Mouse (Mus musculus): Measurements from ENCODE around the gene Ncor1. TPM values are rescaled to one million over a fixed set of nuclear protein-coding genes. Genes with fewer than 3 reads are reported as not detected.

The Ncor1 gene
- polyA plus RNA-seq, 1 experiment from 2014 or later: 203 TPM

DNA sequence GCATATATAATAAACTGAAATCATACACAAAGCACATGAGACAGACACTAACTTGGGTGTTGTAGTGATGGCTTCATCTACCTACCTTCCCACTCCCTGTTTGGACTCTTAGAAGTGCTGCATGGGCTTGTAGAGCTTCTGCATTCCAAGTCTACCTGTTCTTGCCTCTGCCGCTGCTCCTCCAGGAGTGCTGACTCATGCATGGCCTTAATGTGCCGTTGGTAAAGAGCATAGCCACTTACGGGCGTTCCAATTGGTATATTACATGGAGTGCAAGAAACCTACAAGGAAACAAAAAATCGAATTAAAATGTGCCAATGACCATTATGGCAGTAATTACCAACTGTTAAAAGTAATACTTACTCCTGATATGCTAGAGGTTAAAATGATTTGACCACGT lies 91.5 kb downstream of the Ncor1 start:
- H3K9ac ChIP-seq (replicated peaks; ENCODE audit: low read depth, low read length): no peak overlapping the region
- no peak overlapping the region for H3K27ac ChIP-seq (ENCODE audit: low read depth, low read length)
- H3K4me1 ChIP-seq (ENCODE audit: control insufficient read depth, insufficient read depth, low read length): no peaks in the 10 kb centered on the region
- no peak for ATAC-seq (ENCODE audit: low read depth)
- no peaks in the 10 kb centered on the region for H3K9me3 ChIP-seq (ENCODE audit: control insufficient read depth, low read length)
- H3K4me3 ChIP-seq (ENCODE audit: low read depth, low read length): no peak overlapping the region
- 91% methylated on average over 6 of the region's 6 CpGs for WGBS
- H3K36me3 ChIP-seq (ENCODE audit: control insufficient read depth, insufficient read depth, low read length): peaks cover 8% of the 10 kb centered on the region; the same call in 1 of the 2 replicates
- no peak overlapping the region for H3K4me2 ChIP-seq (ENCODE audit: low read depth, low read length)
- H3K27me3 ChIP-seq (ENCODE audit: control insufficient read depth, insufficient read depth, low read length): no peaks in the 10 kb centered on the region

- H3K9ac ChIP-seq (replicated peaks; ENCODE audit: low read depth, low read length): no peak overlapping the region
- H3K4me2 ChIP-seq (ENCODE audit: low read depth, low read length): no peak overlapping the region
- no peak for ATAC-seq (ENCODE audit: low read depth)
- no peaks in the 10 kb centered on the region for H3K4me1 ChIP-seq (ENCODE audit: control insufficient read depth, insufficient read depth, low read length)
- WGBS: 88% methylated on average over 2 of the region's 2 CpGs
- no peak overlapping the region for H3K27ac ChIP-seq (ENCODE audit: low read depth, low read length)
- no peaks in the 10 kb centered on the region for H3K27me3 ChIP-seq (ENCODE audit: control insufficient read depth, insufficient read depth, low read length)
- peaks cover 11% of the 10 kb centered on the region; the same call in 1 of the 2 replicates for H3K36me3 ChIP-seq (ENCODE audit: control insufficient read depth, insufficient read depth, low read length)
- no peak overlapping the region for H3K4me3 ChIP-seq (ENCODE audit: low read depth, low read length)
- H3K9me3 ChIP-seq (ENCODE audit: control insufficient read depth, low read length): no peaks in the 10 kb centered on the region
Measured at GRCm38 (mm10) chr11:62355216-62355615, 103.1 kb downstream of the Ncor1 start.

GRCm38 (mm10) chr11:62351948-62352347 lies 106.4 kb downstream of the Ncor1 start:
- H3K36me3 ChIP-seq (ENCODE audit: control insufficient read depth, insufficient read depth, low read length): peaks cover 22% of the 10 kb centered on the region
- no peak overlapping the region for H3K9ac ChIP-seq (replicated peaks; ENCODE audit: low read depth, low read length)
- H3K4me1 ChIP-seq (ENCODE audit: control insufficient read depth, insufficient read depth, low read length): no peaks in the 10 kb centered on the region
- no peaks in the 10 kb centered on the region for H3K27me3 ChIP-seq (ENCODE audit: control insufficient read depth, insufficient read depth, low read length)
- no peak for ATAC-seq (ENCODE audit: low read depth)
- H3K4me3 ChIP-seq (ENCODE audit: low read depth, low read length): no peak overlapping the region
- H3K27ac ChIP-seq (ENCODE audit: low read depth, low read length): no peak overlapping the region
- WGBS: 92% methylated on average over 4 of the region's 4 CpGs
- no peak overlapping the region for H3K4me2 ChIP-seq (ENCODE audit: low read depth, low read length)
- H3K9me3 ChIP-seq (ENCODE audit: control insufficient read depth, low read length): no peaks in the 10 kb centered on the region

DNA sequence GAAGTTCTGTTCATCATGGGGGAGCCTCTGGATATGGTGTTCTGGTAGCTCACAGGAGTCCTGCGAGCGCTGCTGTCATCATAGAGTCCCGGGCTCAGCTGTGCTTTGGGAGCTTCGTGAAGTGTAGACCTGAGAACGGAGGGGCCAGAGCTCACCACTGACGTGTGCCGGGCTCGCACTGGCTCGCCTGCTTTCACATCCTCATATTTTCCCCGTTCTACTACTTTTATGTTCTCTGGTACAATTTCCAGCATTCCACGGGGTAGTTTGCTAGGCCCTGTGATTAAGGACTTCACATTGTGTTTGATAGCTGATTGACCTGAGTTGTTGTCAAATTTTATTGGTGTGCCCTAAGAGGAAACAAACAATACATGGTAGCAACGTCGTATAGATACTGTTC lies 115.3 kb downstream of the Ncor1 start:
- 87% methylated on average over 13 of the region's 13 CpGs for WGBS
- Histone ChIP-seq H3K27me3 (ENCODE audit: control insufficient read depth, insufficient read depth, low read length) (no peaks in the 10 kb centered on the region), H3K9me3 (ENCODE audit: control insufficient read depth, low read length) (no peaks in the 10 kb centered on the region), H3K27ac (ENCODE audit: low read depth, low read length) (no peak overlapping the region), H3K4me1 (ENCODE audit: control insufficient read depth, insufficient read depth, low read length) (no peaks in the 10 kb centered on the region), H3K36me3 (ENCODE audit: control insufficient read depth, insufficient read depth, low read length) (peaks cover 38% of the 10 kb centered on the region), H3K4me2 (ENCODE audit: low read depth, low read length) (no peak overlapping the region), H3K4me3 (ENCODE audit: low read depth, low read length) (no peak overlapping the region), H3K9ac (replicated peaks; ENCODE audit: low read depth, low read length) (no peak overlapping the region)
- ATAC-seq (ENCODE audit: low read depth): no peak

GRCm38 (mm10) chr11:62332228-62332627 lies 126.1 kb downstream of the Ncor1 start:
- Histone ChIP-seq H3K27ac (ENCODE audit: low read depth, low read length) (no peak overlapping the region), H3K27me3 (ENCODE audit: control insufficient read depth, insufficient read depth, low read length) (no peaks in the 10 kb centered on the region), H3K4me1 (ENCODE audit: control insufficient read depth, insufficient read depth, low read length) (no peaks in the 10 kb centered on the region), H3K36me3 (ENCODE audit: control insufficient read depth, insufficient read depth, low read length) (peaks cover 67% of the 10 kb centered on the region), H3K4me3 (ENCODE audit: low read depth, low read length) (no peak overlapping the region), H3K9me3 (ENCODE audit: control insufficient read depth, low read length) (no peaks in the 10 kb centered on the region), H3K4me2 (ENCODE audit: low read depth, low read length) (no peak overlapping the region), H3K9ac (replicated peaks; ENCODE audit: low read depth, low read length) (no peak overlapping the region)
- 94% methylated on average over 4 of the region's 4 CpGs for WGBS
- ATAC-seq (ENCODE audit: low read depth): no peak

- Histone ChIP-seq H3K27me3 (ENCODE audit: control insufficient read depth, insufficient read depth, low read length) (no peaks in the 10 kb centered on the region), H3K36me3 (ENCODE audit: control insufficient read depth, insufficient read depth, low read length) (peaks cover 68% of the 10 kb centered on the region), H3K4me2 (ENCODE audit: low read depth, low read length) (no peak overlapping the region), H3K27ac (ENCODE audit: low read depth, low read length) (no peak overlapping the region), H3K4me3 (ENCODE audit: low read depth, low read length) (no peak overlapping the region), H3K9ac (replicated peaks; ENCODE audit: low read depth, low read length) (no peak overlapping the region), H3K9me3 (ENCODE audit: control insufficient read depth, low read length) (no peaks in the 10 kb centered on the region), H3K4me1 (ENCODE audit: control insufficient read depth, insufficient read depth, low read length) (no peaks in the 10 kb centered on the region)
- 93% methylated on average over 5 of the region's 5 CpGs for WGBS
- ATAC-seq (ENCODE audit: low read depth): no peak
Measured at GRCm38 (mm10) chr11:62331141-62331540, 127.2 kb downstream of the Ncor1 start.

DNA sequence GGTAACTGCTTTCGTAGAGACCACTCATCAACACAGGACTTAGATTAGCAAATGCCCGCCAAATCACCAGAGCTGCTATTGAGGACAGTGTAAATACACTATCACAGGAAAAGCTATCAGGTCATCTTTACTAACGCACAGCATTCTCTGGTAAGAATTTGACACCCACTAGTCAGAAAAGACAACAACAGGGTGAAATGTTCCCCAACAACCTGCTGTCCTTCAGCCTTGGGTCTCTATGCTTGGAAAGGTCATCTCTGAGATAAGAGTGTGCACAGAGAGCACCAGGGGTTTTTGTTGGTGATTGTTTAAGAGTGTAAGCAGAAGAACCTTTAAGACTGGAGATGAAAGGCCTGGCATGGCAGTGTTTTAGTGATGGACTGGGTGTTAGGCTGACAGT lies 134.7 kb downstream of the Ncor1 start:
- Histone ChIP-seq H3K27me3 (ENCODE audit: control insufficient read depth, insufficient read depth, low read length) (no peaks in the 10 kb centered on the region), H3K36me3 (ENCODE audit: control insufficient read depth, insufficient read depth, low read length) (peaks cover 71% of the 10 kb centered on the region), H3K9me3 (ENCODE audit: control insufficient read depth, low read length) (no peaks in the 10 kb centered on the region), H3K4me3 (ENCODE audit: low read depth, low read length) (no peak overlapping the region), H3K4me1 (ENCODE audit: control insufficient read depth, insufficient read depth, low read length) (no peaks in the 10 kb centered on the region), H3K9ac (replicated peaks; ENCODE audit: low read depth, low read length) (no peak overlapping the region), H3K27ac (ENCODE audit: low read depth, low read length) (no peak overlapping the region), H3K4me2 (ENCODE audit: low read depth, low read length) (no peak overlapping the region)
- WGBS: 94% methylated on average over 3 of the region's 3 CpGs
- ATAC-seq (ENCODE audit: low read depth): no peak

DNA sequence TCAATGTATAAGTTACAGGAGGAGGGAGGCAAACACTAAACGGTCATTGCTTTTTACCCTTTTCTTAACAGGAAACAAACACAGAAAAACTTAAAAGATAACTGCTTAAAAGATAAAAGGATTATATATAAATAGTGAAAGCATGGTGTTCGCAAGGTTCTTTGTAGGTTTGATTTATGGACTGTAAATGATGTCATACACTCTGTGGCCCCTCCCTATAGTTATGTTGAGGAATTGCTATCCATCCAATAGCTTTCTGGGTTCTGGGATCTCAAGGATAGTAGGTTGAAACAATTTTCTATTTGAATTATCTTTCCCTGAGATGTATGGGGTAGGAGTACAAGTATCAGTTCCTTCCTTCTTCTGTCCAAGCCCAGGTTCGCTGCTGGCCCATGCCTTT lies 138.2 kb downstream of the Ncor1 start:
- ATAC-seq (ENCODE audit: low read depth): no peak
- Histone ChIP-seq H3K4me3 (ENCODE audit: low read depth, low read length) (no peak overlapping the region), H3K9ac (replicated peaks; ENCODE audit: low read depth, low read length) (no peak overlapping the region), H3K4me1 (ENCODE audit: control insufficient read depth, insufficient read depth, low read length) (no peaks in the 10 kb centered on the region), H3K36me3 (ENCODE audit: control insufficient read depth, insufficient read depth, low read length) (peaks cover 68% of the 10 kb centered on the region), H3K4me2 (ENCODE audit: low read depth, low read length) (no peak overlapping the region), H3K27ac (ENCODE audit: low read depth, low read length) (no peak overlapping the region), H3K9me3 (ENCODE audit: control insufficient read depth, low read length) (no peaks in the 10 kb centered on the region), H3K27me3 (ENCODE audit: control insufficient read depth, insufficient read depth, low read length) (no peaks in the 10 kb centered on the region)
- WGBS: 87% methylated on average over 3 of the region's 3 CpGs

DNA sequence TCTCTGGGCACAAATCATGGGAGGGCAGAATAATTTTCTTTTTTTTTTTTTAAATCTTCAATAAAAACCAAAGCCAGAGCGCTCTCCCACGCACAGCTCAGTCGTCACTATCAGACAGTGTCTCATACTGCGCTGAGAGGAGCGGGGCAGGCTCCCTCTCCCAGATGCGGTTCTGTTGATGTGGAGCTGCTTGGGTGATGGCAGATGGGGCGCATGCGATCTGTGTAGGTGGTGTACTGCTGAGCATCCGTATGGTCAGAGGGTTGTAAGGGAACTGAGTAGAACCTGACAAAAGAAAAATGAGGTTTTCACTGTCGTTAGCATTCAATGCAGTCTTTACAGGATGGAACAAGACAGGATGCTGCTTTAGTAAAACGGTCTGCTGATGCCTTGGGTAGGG lies 140.6 kb downstream of the Ncor1 start:
- no peak overlapping the region for H3K4me2 ChIP-seq (ENCODE audit: low read depth, low read length)

DNA sequence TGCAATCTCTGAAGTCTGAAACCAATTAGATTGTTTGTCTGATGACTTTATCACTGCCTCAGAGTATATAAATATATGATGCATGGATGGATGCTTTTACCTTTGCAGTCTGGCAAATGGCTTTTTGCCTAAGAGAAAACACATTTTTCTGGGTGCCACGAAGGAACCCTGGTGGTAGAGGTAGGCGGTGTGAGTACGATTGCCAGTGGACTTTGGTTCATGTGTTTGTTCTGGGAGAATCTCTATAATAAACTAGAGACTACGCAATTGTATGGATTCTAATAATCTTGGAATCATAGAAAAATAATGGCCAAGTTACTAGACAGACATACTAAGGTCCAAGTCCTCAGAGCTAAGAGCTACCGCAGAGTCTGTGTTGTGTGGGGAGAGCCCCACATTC lies 143.4 kb downstream of the Ncor1 start:
- Histone ChIP-seq H3K9me3 (ENCODE audit: control insufficient read depth, low read length) (no peaks in the 10 kb centered on the region), H3K4me1 (ENCODE audit: control insufficient read depth, insufficient read depth, low read length) (no peaks in the 10 kb centered on the region), H3K4me3 (ENCODE audit: low read depth, low read length) (no peak overlapping the region), H3K36me3 (ENCODE audit: control insufficient read depth, insufficient read depth, low read length) (peaks cover 63% of the 10 kb centered on the region), H3K27me3 (ENCODE audit: control insufficient read depth, insufficient read depth, low read length) (no peaks in the 10 kb centered on the region), H3K4me2 (ENCODE audit: low read depth, low read length) (no peak overlapping the region), H3K9ac (replicated peaks; ENCODE audit: low read depth, low read length) (no peak overlapping the region), H3K27ac (ENCODE audit: low read depth, low read length) (no peak overlapping the region)
- 97% methylated on average over 5 of the region's 5 CpGs for WGBS
- ATAC-seq (ENCODE audit: low read depth): no peak

More for the DNA sequence above, 140.6 kb downstream of the Ncor1 start:
- Histone ChIP-seq H3K27ac (ENCODE audit: low read depth, low read length) (no peak overlapping the region), H3K27me3 (ENCODE audit: control insufficient read depth, insufficient read depth, low read length) (no peaks in the 10 kb centered on the region), H3K9ac (replicated peaks; ENCODE audit: low read depth, low read length) (no peak overlapping the region), H3K9me3 (ENCODE audit: control insufficient read depth, low read length) (no peaks in the 10 kb centered on the region), H3K4me3 (ENCODE audit: low read depth, low read length) (no peak overlapping the region), H3K36me3 (ENCODE audit: control insufficient read depth, insufficient read depth, low read length) (peaks cover 79% of the 10 kb centered on the region), H3K4me1 (ENCODE audit: control insufficient read depth, insufficient read depth, low read length) (no peaks in the 10 kb centered on the region)
- no peak for ATAC-seq (ENCODE audit: low read depth)
- 85% methylated on average over 11 of the region's 11 CpGs for WGBS

All from neural tube, embryonic 14.5 days (tissue).